Mouse (Mus musculus) liver, embryonic 12.5 days (tissue): ENCODE measurements around the gene Mettl22. TPM values are rescaled to one million over a fixed set of nuclear protein-coding genes. Genes with fewer than 3 reads are reported as not detected.

Experiments
- ATAC-seq: fragments of 200-750 bp; cut with Nextera tagmentation; 2 replicates; pipeline ENCODE4 v1.8.0; 2017; ENCODE audit warnings: moderate number of reproducible peaks, mild to moderate bottlenecking, moderate library complexity
- H3K27ac ChIP-seq: fragments of 300-500 bp; sonication (generic); 2 replicates; pipeline ENCODE4 v1.5.1; 2016; ENCODE audit warnings: mild to moderate bottlenecking
- H3K27me3 ChIP-seq: fragments of 300-500 bp; sonication (generic); replicated peaks from 2 replicates; pipeline ENCODE4 v1.6.1; 2016; ENCODE audit warnings: mild to moderate bottlenecking, moderate library complexity
- H3K36me3 ChIP-seq: fragments of 300-500 bp; sonication (generic); 2 replicates; pipeline ENCODE4 v1.6.1; 2016; ENCODE audit warnings: mild to moderate bottlenecking, moderate library complexity
- H3K4me1 ChIP-seq: fragments of 300-500 bp; sonication (generic); 2 replicates; pipeline ENCODE4 v1.6.1; 2016
- H3K4me2 ChIP-seq: fragments of 300-500 bp; sonication (generic); 2 replicates; pipeline ENCODE4 v1.6.1; 2016; ENCODE audit warnings: mild to moderate bottlenecking, moderate library complexity
- H3K4me3 ChIP-seq: fragments of 300-500 bp; sonication (generic); 2 replicates; pipeline ENCODE4 v1.5.1; 2016; ENCODE audit warnings: mild to moderate bottlenecking, moderate library complexity
- H3K9ac ChIP-seq: fragments of 300-500 bp; sonication (generic); 2 replicates; pipeline ENCODE4 v1.6.1; 2016; ENCODE audit warnings: mild to moderate bottlenecking, moderate library complexity
- H3K9me3 ChIP-seq: fragments of 300-500 bp; sonication (generic); replicated peaks from 2 replicates; pipeline ENCODE4 v1.6.1; 2016; ENCODE audit warnings: mild to moderate bottlenecking, moderate library complexity
- WGBS: fragments of 180-500 bp; shearing (Covaris S2); methylation state at CpG from one replicate; pipeline ENCODE4 v1.1.7; 2016; ENCODE audit not compliant: insufficient replicate concordance; 5-methylcytosine and 5-hydroxymethylcytosine counted together
- polyA plus RNA-seq: library from polyadenylated mRNA; unstranded; fragments of >200 nt; fragmentation: Nextera tagmentation; extraction: Ambion mirVana; gene quantifications from 2 replicates; pipeline ENCODE4 v1.2.1, GENCODE M21; 2016

Gene Mettl22
- polyA plus RNA-seq, 1 experiment from 2014 or later, result 9.7 TPM

DNA sequence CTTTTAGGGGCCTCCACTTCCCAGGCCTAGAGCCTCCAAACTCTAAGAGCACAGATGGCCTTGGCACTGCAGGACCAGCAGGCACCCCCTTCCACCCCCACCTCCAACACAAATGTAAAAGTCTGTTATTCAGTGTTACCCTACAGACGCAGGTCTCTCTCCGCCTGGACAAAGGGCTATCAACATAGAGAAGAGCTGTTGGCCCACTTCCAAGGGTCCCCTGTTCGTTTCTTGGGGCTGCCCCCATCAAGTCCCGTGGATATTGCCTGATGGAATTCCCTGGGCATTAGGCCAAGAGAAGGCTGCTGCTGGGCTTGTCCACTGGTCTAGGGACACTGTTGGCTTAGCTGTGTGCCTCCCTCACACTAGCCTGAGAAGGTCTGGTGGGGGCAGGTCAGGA is 43.6 kb downstream of the Mettl22 start:
- peaks cover 18% of the 10 kb centered on the region for H3K4me1 ChIP-seq
- H3K4me2 ChIP-seq, result peak overlapping the region; percentile 61
- H3K9me3 ChIP-seq, result no peaks in the 10 kb centered on the region
- H3K36me3 ChIP-seq, result peaks cover 3% of the 10 kb centered on the region; the same call in 1 of the 2 replicates
- H3K27me3 ChIP-seq, result peaks cover 39% of the 10 kb centered on the region
- 43% methylated on average over 4 of the region's 4 CpGs for WGBS
- no peak overlapping the region for H3K9ac ChIP-seq
- peak overlapping the region; percentile 51 for H3K4me3 ChIP-seq
- H3K27ac ChIP-seq, result no peak overlapping the region
- ATAC-seq, result no peak

DNA sequence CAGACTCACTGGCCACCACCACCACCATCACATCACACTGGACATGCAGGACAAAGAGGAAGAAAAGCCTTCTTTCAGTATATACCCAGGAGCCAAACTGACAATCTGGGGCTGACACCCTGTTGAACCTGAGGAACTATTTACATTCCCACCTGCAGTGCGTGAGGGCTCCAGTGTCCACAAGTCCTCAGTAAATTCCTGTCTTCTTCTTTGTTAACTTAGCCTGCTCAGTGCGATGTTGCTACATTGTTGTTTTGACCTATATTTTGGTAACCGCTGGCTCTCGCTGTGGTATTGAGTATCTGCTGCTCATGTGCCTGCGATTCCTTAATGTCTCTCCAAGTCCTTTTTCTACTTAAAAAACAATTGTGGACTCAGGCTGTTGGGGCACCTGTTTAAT is 49.9 kb downstream of the Mettl22 start:
- no peak overlapping the region for H3K9ac ChIP-seq
- no peak overlapping the region for H3K4me3 ChIP-seq
- H3K27me3 ChIP-seq, result no peaks in the 10 kb centered on the region; the same call in 1 of the 2 replicates
- H3K9me3 ChIP-seq, result no peaks in the 10 kb centered on the region
- no peak for ATAC-seq
- H3K4me2 ChIP-seq, result no peak overlapping the region
- 73% methylated on average over 5 of the region's 5 CpGs for WGBS
- peaks cover 3% of the 10 kb centered on the region; the same call in 1 of the 2 replicates for H3K36me3 ChIP-seq
- no peak overlapping the region for H3K27ac ChIP-seq
- H3K4me1 ChIP-seq, result peaks cover 6% of the 10 kb centered on the region; the same call in 1 of the 2 replicates

GRCm38 (mm10) chr16:8521322-8521721 is 50.7 kb downstream of the Mettl22 start:
- H3K27ac ChIP-seq, result no peak overlapping the region
- no peak overlapping the region for H3K4me3 ChIP-seq
- peaks cover 3% of the 10 kb centered on the region; the same call in 1 of the 2 replicates for H3K36me3 ChIP-seq
- H3K4me1 ChIP-seq, result peaks cover 6% of the 10 kb centered on the region
- WGBS, result 36% methylated on average over 4 of the region's 4 CpGs
- H3K9ac ChIP-seq, result no peak overlapping the region
- H3K27me3 ChIP-seq, result no peaks in the 10 kb centered on the region; the same call in 1 of the 2 replicates
- H3K9me3 ChIP-seq, result no peaks in the 10 kb centered on the region
- ATAC-seq, result no peak
- H3K4me2 ChIP-seq, result no peak overlapping the region

- Histone ChIP-seq H3K27me3 (no peaks in the 10 kb centered on the region; the same call in 1 of the 2 replicates), H3K4me1 (peaks cover 6% of the 10 kb centered on the region), H3K9me3 (no peaks in the 10 kb centered on the region), H3K4me3 (no peak overlapping the region), H3K9ac (no peak overlapping the region), H3K36me3 (no peaks in the 10 kb centered on the region), H3K27ac (no peak overlapping the region), H3K4me2 (no peak overlapping the region)
- WGBS, result 49% methylated on average over 11 of the region's 11 CpGs
- no peak for ATAC-seq
These were observed 53.0 kb downstream of the Mettl22 start for GRCm38 (mm10) chr16:8523480-8524144.

DNA sequence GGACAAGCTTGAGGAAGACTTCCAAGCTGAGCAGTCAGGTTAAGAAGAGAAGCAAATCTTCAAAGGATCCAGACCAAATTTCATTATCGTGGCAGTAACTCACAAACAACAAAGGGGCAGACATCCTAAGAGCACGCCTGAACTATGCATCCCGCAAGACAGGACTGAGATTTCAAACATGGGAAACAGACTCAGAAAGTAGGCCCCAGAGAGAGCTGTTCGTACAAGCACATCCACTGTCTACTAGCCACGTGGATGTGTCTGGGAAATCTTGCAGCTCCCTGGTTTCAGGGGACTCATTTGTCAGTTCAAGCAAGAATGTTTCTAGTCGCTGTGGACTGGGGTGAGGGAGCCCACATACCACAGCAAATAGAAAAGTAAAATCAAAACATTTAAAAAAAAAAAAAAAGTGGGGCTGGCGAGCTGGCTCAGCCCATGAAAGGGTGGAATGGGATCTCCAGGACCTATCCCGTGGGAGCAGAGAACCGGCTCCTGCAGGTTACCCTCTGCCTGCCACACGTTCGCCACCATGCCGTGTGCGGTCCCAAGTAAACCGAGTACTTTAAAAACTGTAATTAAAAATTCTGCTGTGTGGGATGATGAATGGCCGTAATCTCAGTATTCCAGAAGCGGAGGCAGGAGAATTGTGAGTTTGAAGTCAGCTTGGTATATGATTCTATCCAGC is 53.7 kb downstream of the Mettl22 start:
- no peak overlapping the region for H3K27ac ChIP-seq
- H3K4me3 ChIP-seq, result no peak overlapping the region
- H3K4me1 ChIP-seq, result peaks cover 6% of the 10 kb centered on the region
- H3K36me3 ChIP-seq, result no peaks in the 10 kb centered on the region
- no peak overlapping the region for H3K4me2 ChIP-seq
- H3K9ac ChIP-seq, result no peak overlapping the region
- no peaks in the 10 kb centered on the region for H3K9me3 ChIP-seq
- no peaks in the 10 kb centered on the region; the same call in 1 of the 2 replicates for H3K27me3 ChIP-seq
- WGBS, result 66% methylated on average over 16 of the region's 16 CpGs
- ATAC-seq, result no peak

GRCm38 (mm10) chr16:8525293-8525692 is 54.7 kb downstream of the Mettl22 start:
- H3K27ac ChIP-seq, result no peak overlapping the region
- peaks cover 6% of the 10 kb centered on the region for H3K4me1 ChIP-seq
- H3K27me3 ChIP-seq, result no peaks in the 10 kb centered on the region; the same call in 1 of the 2 replicates
- H3K36me3 ChIP-seq, result no peaks in the 10 kb centered on the region
- no peak overlapping the region for H3K4me3 ChIP-seq
- no peak for ATAC-seq
- H3K4me2 ChIP-seq, result no peak overlapping the region
- H3K9ac ChIP-seq, result no peak overlapping the region
- 51% methylated on average over 3 of the region's 3 CpGs for WGBS
- no peaks in the 10 kb centered on the region for H3K9me3 ChIP-seq

DNA sequence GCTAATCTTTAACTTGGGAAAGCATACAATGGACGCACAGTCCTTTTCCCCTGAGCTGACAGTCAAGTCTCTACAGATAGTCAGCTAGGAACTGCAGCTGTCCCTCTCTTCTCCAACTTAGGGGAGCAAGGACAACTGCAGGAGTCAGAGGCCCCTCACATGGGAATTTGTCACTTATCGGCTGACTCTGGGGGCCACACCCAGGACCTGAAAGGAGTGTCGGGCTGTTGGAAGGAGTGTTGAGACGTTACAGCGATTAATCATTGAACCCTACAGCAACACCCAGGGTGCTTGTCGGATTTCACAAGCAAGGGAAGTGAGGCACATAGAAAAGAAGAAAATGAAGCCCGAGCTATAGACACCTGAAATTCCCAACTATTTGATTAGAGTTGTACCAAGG is 55.3 kb downstream of the Mettl22 start:
- H3K4me3 ChIP-seq, result no peak overlapping the region
- no peak for ATAC-seq
- peaks cover 6% of the 10 kb centered on the region for H3K4me1 ChIP-seq
- H3K36me3 ChIP-seq, result no peaks in the 10 kb centered on the region
- 44% methylated on average over 7 of the region's 7 CpGs for WGBS
- no peaks in the 10 kb centered on the region; the same call in 1 of the 2 replicates for H3K27me3 ChIP-seq
- H3K9ac ChIP-seq, result no peak overlapping the region
- H3K9me3 ChIP-seq, result no peaks in the 10 kb centered on the region
- H3K27ac ChIP-seq, result no peak overlapping the region
- no peak overlapping the region for H3K4me2 ChIP-seq

DNA sequence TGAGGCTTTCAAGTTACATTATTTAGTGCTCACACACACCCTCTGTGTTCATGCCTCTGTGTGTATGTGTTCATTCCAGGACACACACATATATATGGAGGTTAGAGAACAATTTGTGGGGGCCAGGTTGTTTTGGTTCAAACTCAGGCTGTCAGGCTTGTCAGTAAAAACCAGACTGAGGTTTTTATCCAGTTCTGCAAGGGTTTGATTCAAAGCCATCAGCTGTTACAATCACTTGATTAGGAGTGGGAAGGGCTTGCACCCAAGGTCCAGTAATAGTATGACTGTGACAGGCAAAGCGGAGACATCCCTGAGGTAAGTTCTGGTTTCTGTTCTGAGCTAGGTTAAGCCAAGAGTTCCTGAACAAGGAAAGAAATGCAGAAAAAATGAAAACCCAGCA is 58.8 kb downstream of the Mettl22 start:
- H3K4me1 ChIP-seq, result no peaks in the 10 kb centered on the region; the same call in none of the 2 replicates
- no peaks in the 10 kb centered on the region for H3K27me3 ChIP-seq
- H3K4me3 ChIP-seq, result no peak overlapping the region
- no peaks in the 10 kb centered on the region for H3K9me3 ChIP-seq
- H3K9ac ChIP-seq, result no peak overlapping the region
- ATAC-seq, result no peak
- no peak overlapping the region for H3K27ac ChIP-seq
- 74% methylated on average over 1 of the region's 1 CpGs for WGBS
- no peak overlapping the region for H3K4me2 ChIP-seq
- H3K36me3 ChIP-seq, result no peaks in the 10 kb centered on the region

GRCm38 (mm10) chr16:8530018-8530417 is 59.4 kb downstream of the Mettl22 start:
- WGBS, result 47% methylated on average over 14 of the region's 14 CpGs
- H3K36me3 ChIP-seq, result no peaks in the 10 kb centered on the region
- no peaks in the 10 kb centered on the region; the same call in none of the 2 replicates for H3K4me1 ChIP-seq
- no peak overlapping the region for H3K4me2 ChIP-seq
- no peak overlapping the region for H3K4me3 ChIP-seq
- no peaks in the 10 kb centered on the region for H3K9me3 ChIP-seq
- H3K27ac ChIP-seq, result no peak overlapping the region
- H3K9ac ChIP-seq, result no peak overlapping the region
- ATAC-seq, result peak; percentile 47
- no peaks in the 10 kb centered on the region for H3K27me3 ChIP-seq

DNA sequence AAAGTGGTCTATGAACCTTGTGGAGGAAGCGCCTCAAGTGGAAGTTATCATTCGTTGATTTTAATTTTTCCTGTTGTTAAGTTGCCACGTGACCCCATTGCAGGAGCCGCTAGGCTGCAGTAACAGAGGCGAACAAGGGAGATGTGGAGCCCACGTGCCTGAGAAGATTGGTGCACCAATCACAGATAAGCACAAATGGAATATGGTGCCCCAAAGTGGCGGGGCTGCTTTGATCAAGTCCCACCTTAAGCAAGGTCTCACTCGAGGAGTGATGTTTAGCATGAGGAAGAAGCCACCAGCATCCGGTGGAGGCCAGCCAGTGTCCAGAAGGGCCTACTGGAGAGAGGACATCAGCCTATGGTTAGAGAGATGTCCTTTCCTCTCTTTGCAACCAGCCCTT is 61.9 kb downstream of the Mettl22 start:
- no peak for ATAC-seq

DNA sequence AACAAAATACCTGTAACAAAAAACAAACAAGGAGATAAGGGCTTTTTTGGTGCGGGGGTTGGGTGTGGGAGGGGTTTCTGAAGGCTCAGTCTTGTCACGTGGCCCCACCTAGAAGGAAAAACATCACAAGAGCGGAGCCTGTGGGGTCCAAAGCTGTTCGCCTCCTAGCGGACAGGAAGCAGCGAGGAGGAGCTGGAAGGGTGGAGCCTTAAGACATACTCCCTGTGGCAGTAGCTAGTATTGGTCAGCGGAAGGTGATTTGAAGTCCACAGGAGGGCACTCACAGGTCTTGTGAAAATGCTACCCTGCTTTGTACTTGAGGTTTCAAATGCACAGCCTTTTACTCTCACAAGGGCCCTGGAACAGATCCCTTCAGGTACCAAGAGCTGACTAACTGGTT is 62.3 kb downstream of the Mettl22 start:
- Histone ChIP-seq H3K27ac (no peak overlapping the region), H3K27me3 (no peaks in the 10 kb centered on the region), H3K4me2 (no peak overlapping the region), H3K9me3 (no peaks in the 10 kb centered on the region), H3K9ac (no peak overlapping the region), H3K4me1 (no peaks in the 10 kb centered on the region), H3K4me3 (no peak overlapping the region), H3K36me3 (no peaks in the 10 kb centered on the region)
- 35% methylated on average over 7 of the region's 7 CpGs for WGBS
- no peak for ATAC-seq

More for the DNA sequence above, 61.9 kb downstream of the Mettl22 start:
- no peaks in the 10 kb centered on the region for H3K9me3 ChIP-seq
- H3K4me2 ChIP-seq, result no peak overlapping the region
- no peak overlapping the region for H3K27ac ChIP-seq
- H3K4me3 ChIP-seq, result no peak overlapping the region
- no peaks in the 10 kb centered on the region for H3K27me3 ChIP-seq
- H3K36me3 ChIP-seq, result no peaks in the 10 kb centered on the region
- no peaks in the 10 kb centered on the region for H3K4me1 ChIP-seq
- no peak overlapping the region for H3K9ac ChIP-seq
- WGBS, result 66% methylated on average over 9 of the region's 9 CpGs

GRCm38 (mm10) chr16:8533477-8533876 is 62.9 kb downstream of the Mettl22 start:
- H3K4me3 ChIP-seq, result no peak overlapping the region
- ATAC-seq, result no peak

More at GRCm38 (mm10) chr16:8533477-8533876, 62.9 kb downstream of the Mettl22 start:
- no peak overlapping the region for H3K27ac ChIP-seq
- H3K9me3 ChIP-seq, result no peaks in the 10 kb centered on the region
- no peak overlapping the region for H3K9ac ChIP-seq
- H3K27me3 ChIP-seq, result no peaks in the 10 kb centered on the region
- no peaks in the 10 kb centered on the region for H3K36me3 ChIP-seq
- WGBS, result 73% methylated on average over 6 of the region's 6 CpGs
- H3K4me1 ChIP-seq, result no peaks in the 10 kb centered on the region
- H3K4me2 ChIP-seq, result no peak overlapping the region
